Mouse (Mus musculus) hindbrain, embryonic 15.5 days (tissue): ENCODE measurements around the gene Bclaf1. TPM values are rescaled to one million over a fixed set of nuclear protein-coding genes. Genes with fewer than 3 reads are reported as not detected.

Source experiments
- ATAC-seq: fragments of 200-750 bp; cut with Nextera tagmentation; 2 replicates; pipeline ENCODE4 v1.8.0; 2017; ENCODE audit warnings: low read depth, moderate number of reproducible peaks, moderate TSS enrichment; ENCODE audit not compliant: low FRiP score
- H3K27ac ChIP-seq: fragments of 300-500 bp; sonication (generic); replicated peaks from 2 replicates; pipeline ENCODE4 v1.5.1; 2015; ENCODE audit warnings: mild to moderate bottlenecking, inconsistent platforms
- H3K27me3 ChIP-seq: fragments of 300-500 bp; sonication (generic); 2 replicates; pipeline ENCODE4 v1.6.1; 2015; ENCODE audit warnings: control low read depth, inconsistent platforms
- H3K36me3 ChIP-seq: fragments of 300-500 bp; sonication (generic); 2 replicates; pipeline ENCODE4 v1.6.1; 2015; ENCODE audit warnings: control low read depth, inconsistent platforms
- H3K4me1 ChIP-seq: fragments of 300-500 bp; sonication (generic); replicated peaks from 2 replicates; pipeline ENCODE4 v1.6.1; 2015; ENCODE audit warnings: control low read depth, inconsistent platforms
- H3K4me2 ChIP-seq: fragments of 300-500 bp; sonication (generic); 2 replicates; pipeline ENCODE4 v1.6.1; 2015; ENCODE audit warnings: moderate library complexity, mild to moderate bottlenecking, inconsistent platforms
- H3K4me3 ChIP-seq: fragments of 300-500 bp; sonication (generic); 2 replicates; pipeline ENCODE4 v1.5.1; 2015; ENCODE audit warnings: mild to moderate bottlenecking, inconsistent platforms
- H3K9ac ChIP-seq: fragments of 300-500 bp; sonication (generic); 2 replicates; pipeline ENCODE4 v1.6.1; 2015; ENCODE audit warnings: inconsistent platforms
- H3K9me3 ChIP-seq: fragments of 300-500 bp; sonication (generic); 2 replicates; pipeline ENCODE4 v1.6.1; 2016; ENCODE audit warnings: control low read depth, inconsistent platforms
- WGBS: fragments of 180-500 bp; shearing (Covaris S2); methylation state at CpG from one replicate; pipeline ENCODE4 v1.1.7; 2015; 5-methylcytosine and 5-hydroxymethylcytosine counted together
- polyA plus RNA-seq: library from polyadenylated mRNA; unstranded; fragments of >200 nt; fragmentation: Nextera tagmentation; extraction: Ambion mirVana; gene quantifications from 2 replicates; pipeline ENCODE4 v1.2.1, GENCODE M21; 2015

Bclaf1 gene
- polyA plus RNA-seq = 102 and 108 TPM in 2 replicates

GRCm38 (mm10) chr10:20311918-20312735, at the start of gene Bclaf1:
Gene Bclaf1 (plus strand): TSS chr10:20312469.
- H3K27me3 ChIP-seq = no peaks in the 10 kb centered on the region
- H3K4me1 ChIP-seq = peaks cover 26% of the 10 kb centered on the region
- peak within 1 kb of the TSS; percentile 81 for H3K9ac ChIP-seq
- peak within 1 kb of the TSS; percentile 60 for H3K4me3 ChIP-seq
- ATAC-seq = peak; percentile 99
- no peaks in the 10 kb centered on the region for H3K36me3 ChIP-seq
- WGBS = 0% methylated on average over 84 of the region's 84 CpGs
- peak within 1 kb of the TSS; percentile 99 for H3K27ac ChIP-seq
- no peaks in the 10 kb centered on the region for H3K9me3 ChIP-seq
- peak within 1 kb of the TSS; percentile 75 for H3K4me2 ChIP-seq

- no peak overlapping the region for H3K27ac ChIP-seq
- no peaks in the 10 kb centered on the region for H3K36me3 ChIP-seq
- H3K4me3 ChIP-seq = no peak overlapping the region
- no peak overlapping the region for H3K4me2 ChIP-seq
- 95% methylated on average over 6 of the region's 6 CpGs for WGBS
- H3K27me3 ChIP-seq = no peaks in the 10 kb centered on the region
- no peak overlapping the region for H3K9ac ChIP-seq
- ATAC-seq = no peak
- no peaks in the 10 kb centered on the region for H3K9me3 ChIP-seq
- H3K4me1 ChIP-seq = no peaks in the 10 kb centered on the region
Measured at GRCm38 (mm10) chr10:20262896-20263295, 49.4 kb upstream of the Bclaf1 start.

- Histone ChIP-seq H3K27me3 (no peaks in the 10 kb centered on the region), H3K9ac (no peak overlapping the region), H3K36me3 (no peaks in the 10 kb centered on the region), H3K9me3 (no peaks in the 10 kb centered on the region), H3K4me2 (no peak overlapping the region), H3K4me1 (no peaks in the 10 kb centered on the region), H3K27ac (no peak overlapping the region), H3K4me3 (no peak overlapping the region)
- 69% methylated on average over 7 of the region's 7 CpGs for WGBS
- no peak for ATAC-seq
Measured at GRCm38 (mm10) chr10:20264479-20264878, 47.8 kb upstream of the Bclaf1 start.

- H3K9me3 ChIP-seq = no peaks in the 10 kb centered on the region
- H3K36me3 ChIP-seq = no peaks in the 10 kb centered on the region
- H3K4me2 ChIP-seq = no peak overlapping the region
- no peaks in the 10 kb centered on the region for H3K4me1 ChIP-seq
- no peak overlapping the region for H3K9ac ChIP-seq
- ATAC-seq = no peak
- H3K4me3 ChIP-seq = no peak overlapping the region
- H3K27me3 ChIP-seq = no peaks in the 10 kb centered on the region
- 77% methylated on average over 10 of the region's 10 CpGs for WGBS
- H3K27ac ChIP-seq = no peak overlapping the region
Measured at GRCm38 (mm10) chr10:20267032-20267431, 45.2 kb upstream of the Bclaf1 start.

- H3K27ac ChIP-seq = no peak overlapping the region
- no peak overlapping the region for H3K9ac ChIP-seq
- 59% methylated on average over 7 of the region's 7 CpGs for WGBS
- no peak overlapping the region for H3K4me3 ChIP-seq
- no peaks in the 10 kb centered on the region for H3K36me3 ChIP-seq
- H3K9me3 ChIP-seq = no peaks in the 10 kb centered on the region
- H3K27me3 ChIP-seq = no peaks in the 10 kb centered on the region
- ATAC-seq = 0 out of 2 replicates have a peak, but pooled peaks have one; percentile 36
- H3K4me2 ChIP-seq = no peak overlapping the region
- H3K4me1 ChIP-seq = no peaks in the 10 kb centered on the region
Measured at GRCm38 (mm10) chr10:20268945-20269344, 43.3 kb upstream of the Bclaf1 start.

- Histone ChIP-seq H3K9me3 (no peaks in the 10 kb centered on the region), H3K4me3 (no peak overlapping the region), H3K27me3 (no peaks in the 10 kb centered on the region), H3K36me3 (no peaks in the 10 kb centered on the region), H3K4me1 (no peaks in the 10 kb centered on the region), H3K27ac (no peak overlapping the region), H3K4me2 (no peak overlapping the region), H3K9ac (no peak overlapping the region)
- 96% methylated on average over 5 of the region's 5 CpGs for WGBS
- ATAC-seq = no peak
Measured at GRCm38 (mm10) chr10:20272380-20272779, 39.9 kb upstream of the Bclaf1 start.

- Histone ChIP-seq H3K9me3 (no peaks in the 10 kb centered on the region), H3K36me3 (no peaks in the 10 kb centered on the region), H3K4me3 (no peak overlapping the region), H3K4me2 (no peak overlapping the region), H3K4me1 (no peaks in the 10 kb centered on the region), H3K27ac (no peak overlapping the region), H3K27me3 (no peaks in the 10 kb centered on the region), H3K9ac (no peak overlapping the region)
- 50% methylated on average over 15 of the region's 15 CpGs for WGBS
- ATAC-seq = peak; percentile 68; the same call in 1 of the 2 replicates
Measured at GRCm38 (mm10) chr10:20273278-20273677, 39.0 kb upstream of the Bclaf1 start.

- Histone ChIP-seq H3K4me2 (no peak overlapping the region), H3K4me1 (no peaks in the 10 kb centered on the region), H3K9ac (no peak overlapping the region), H3K27ac (no peak overlapping the region), H3K36me3 (no peaks in the 10 kb centered on the region), H3K27me3 (no peaks in the 10 kb centered on the region), H3K4me3 (no peak overlapping the region), H3K9me3 (no peaks in the 10 kb centered on the region)
- ATAC-seq = no peak
- 92% methylated on average over 9 of the region's 9 CpGs for WGBS
Measured at GRCm38 (mm10) chr10:20274022-20274421, 38.2 kb upstream of the Bclaf1 start.

- H3K9me3 ChIP-seq = no peaks in the 10 kb centered on the region
- H3K36me3 ChIP-seq = no peaks in the 10 kb centered on the region
- no peaks in the 10 kb centered on the region for H3K27me3 ChIP-seq
- H3K9ac ChIP-seq = no peak overlapping the region
- ATAC-seq = no peak
- 75% methylated on average over 2 of the region's 2 CpGs for WGBS
- H3K27ac ChIP-seq = no peak overlapping the region
- no peak overlapping the region for H3K4me3 ChIP-seq
- H3K4me1 ChIP-seq = peaks cover 13% of the 10 kb centered on the region
- no peak overlapping the region for H3K4me2 ChIP-seq
Measured at GRCm38 (mm10) chr10:20281456-20281855, 30.8 kb upstream of the Bclaf1 start.

GRCm38 (mm10) chr10:20285289-20285975, 26.8 kb upstream of the Bclaf1 start:
- peak; percentile 86 for ATAC-seq
- Histone ChIP-seq H3K4me3 (no peak overlapping the region), H3K9me3 (no peaks in the 10 kb centered on the region), H3K4me1 (peaks cover 24% of the 10 kb centered on the region), H3K9ac (no peak overlapping the region), H3K36me3 (no peaks in the 10 kb centered on the region), H3K27me3 (no peaks in the 10 kb centered on the region), H3K4me2 (0 out of 2 replicates have a peak overlapping the region, but pooled peaks have one; percentile 9), H3K27ac (peak overlapping the region; percentile 81)
- WGBS = 7% methylated on average over 10 of the region's 10 CpGs

- 8% methylated on average over 15 of the region's 15 CpGs for WGBS
- Histone ChIP-seq H3K36me3 (no peaks in the 10 kb centered on the region), H3K9me3 (no peaks in the 10 kb centered on the region), H3K4me2 (peak overlapping the region; percentile 45), H3K27ac (peak overlapping the region; percentile 81), H3K9ac (peak overlapping the region; percentile 30), H3K27me3 (no peaks in the 10 kb centered on the region), H3K4me3 (no peak overlapping the region; the same call in 1 of the 2 replicates), H3K4me1 (peaks cover 29% of the 10 kb centered on the region)
- peak; percentile 66 for ATAC-seq
Measured at GRCm38 (mm10) chr10:20285994-20286836, 26.1 kb upstream of the Bclaf1 start.
